Mouse (Mus musculus): ENCODE measurements around the gene Lrrc66. TPM values are rescaled to one million over a fixed set of nuclear protein-coding genes. Genes with fewer than 3 reads are reported as not detected.

The Lrrc66 gene
- polyA plus RNA-seq, 1 experiment from 2014 or later: 3.0 TPM

DNA sequence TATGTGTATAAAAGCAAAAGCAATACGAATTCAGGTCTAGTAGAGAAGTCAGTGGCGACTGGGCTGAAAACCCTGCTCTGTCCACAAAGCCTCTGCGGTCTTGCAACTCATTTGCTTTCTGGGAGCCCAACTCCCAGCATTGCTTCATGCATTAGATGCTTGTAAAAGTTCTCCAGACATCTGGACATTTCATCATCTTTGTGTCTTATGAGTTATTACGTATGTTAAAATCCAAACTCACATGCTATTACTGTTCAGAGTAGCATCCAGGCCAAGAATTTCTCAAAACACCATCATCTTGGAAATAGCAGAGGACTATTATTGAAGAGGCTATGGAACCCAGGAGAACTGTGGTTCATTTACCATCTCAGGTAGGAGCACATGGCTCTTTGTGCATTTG, 21.3 kb downstream of the Lrrc66 start:
- no peaks in the 10 kb centered on the region for H3K4me1 ChIP-seq (replicated peaks; ENCODE audit: control insufficient read depth, insufficient read depth)
- H3K9me3 ChIP-seq (ENCODE audit: control insufficient read depth, low read length): no peaks in the 10 kb centered on the region
- H3K9ac ChIP-seq (ENCODE audit: low read length): no peak overlapping the region
- H3K36me3 ChIP-seq (ENCODE audit: control insufficient read depth, insufficient read depth, low read length): no peaks in the 10 kb centered on the region
- H3K27me3 ChIP-seq (ENCODE audit: control insufficient read depth, insufficient read depth, low read length): no peaks in the 10 kb centered on the region
- H3K4me2 ChIP-seq (replicated peaks; ENCODE audit: low read depth): no peak overlapping the region
- no peak overlapping the region for H3K27ac ChIP-seq (replicated peaks)
- ATAC-seq (ENCODE audit: low FRiP score, low TSS enrichment) (no peak), DNase-seq (ENCODE audit: low spot score) (no peak)
- no peak overlapping the region for H3K4me3 ChIP-seq (ENCODE audit: low read depth, low read length)
- no peak for TF ChIP-seq EP300 (optimal IDR thresholded peaks at IDR 0.05)
- TF ChIP-seq CTCF (IDR thresholded peaks at IDR 0.05; ENCODE audit: low read depth): no peak
- 93% methylated on average over 4 of the region's 4 CpGs for WGBS

- 89% methylated on average over 6 of the region's 6 CpGs for WGBS
Measured at GRCm38 (mm10) chr5:73604964-73605363, 27.4 kb downstream of the Lrrc66 start.

GRCm38 (mm10) chr5:73604542-73604941, 27.8 kb downstream of the Lrrc66 start:
- no peak overlapping the region for H3K4me2 ChIP-seq (replicated peaks; ENCODE audit: low read depth)
- H3K27me3 ChIP-seq (ENCODE audit: control insufficient read depth, insufficient read depth, low read length): no peaks in the 10 kb centered on the region
- WGBS: 93% methylated on average over 6 of the region's 6 CpGs
- ATAC-seq (ENCODE audit: low FRiP score, low TSS enrichment) (no peak), DNase-seq (ENCODE audit: low spot score) (no peak)
- no peaks in the 10 kb centered on the region for H3K36me3 ChIP-seq (ENCODE audit: control insufficient read depth, insufficient read depth, low read length)
- no peak overlapping the region for H3K27ac ChIP-seq (replicated peaks)
- no peaks in the 10 kb centered on the region for H3K4me1 ChIP-seq (replicated peaks; ENCODE audit: control insufficient read depth, insufficient read depth)
- TF ChIP-seq CTCF (IDR thresholded peaks at IDR 0.05; ENCODE audit: low read depth) (no peak), EP300 (optimal IDR thresholded peaks at IDR 0.05) (no peak)
- no peaks in the 10 kb centered on the region for H3K9me3 ChIP-seq (ENCODE audit: control insufficient read depth, low read length)
- H3K9ac ChIP-seq (ENCODE audit: low read length): no peak overlapping the region
- H3K4me3 ChIP-seq (ENCODE audit: low read depth, low read length): no peak overlapping the region

More at GRCm38 (mm10) chr5:73604964-73605363, 27.4 kb downstream of the Lrrc66 start:
- TF ChIP-seq EP300 (optimal IDR thresholded peaks at IDR 0.05) (no peak), CTCF (IDR thresholded peaks at IDR 0.05; ENCODE audit: low read depth) (no peak)
- H3K4me2 ChIP-seq (replicated peaks; ENCODE audit: low read depth): no peak overlapping the region
- H3K27me3 ChIP-seq (ENCODE audit: control insufficient read depth, insufficient read depth, low read length): no peaks in the 10 kb centered on the region
- H3K36me3 ChIP-seq (ENCODE audit: control insufficient read depth, insufficient read depth, low read length): no peaks in the 10 kb centered on the region
- DNase-seq (ENCODE audit: low spot score) (no peak), ATAC-seq (ENCODE audit: low FRiP score, low TSS enrichment) (no peak)
- H3K4me3 ChIP-seq (ENCODE audit: low read depth, low read length): no peak overlapping the region
- no peak overlapping the region for H3K27ac ChIP-seq (replicated peaks)
- no peaks in the 10 kb centered on the region for H3K9me3 ChIP-seq (ENCODE audit: control insufficient read depth, low read length)
- H3K9ac ChIP-seq (ENCODE audit: low read length): no peak overlapping the region
- H3K4me1 ChIP-seq (replicated peaks; ENCODE audit: control insufficient read depth, insufficient read depth): no peaks in the 10 kb centered on the region

DNA sequence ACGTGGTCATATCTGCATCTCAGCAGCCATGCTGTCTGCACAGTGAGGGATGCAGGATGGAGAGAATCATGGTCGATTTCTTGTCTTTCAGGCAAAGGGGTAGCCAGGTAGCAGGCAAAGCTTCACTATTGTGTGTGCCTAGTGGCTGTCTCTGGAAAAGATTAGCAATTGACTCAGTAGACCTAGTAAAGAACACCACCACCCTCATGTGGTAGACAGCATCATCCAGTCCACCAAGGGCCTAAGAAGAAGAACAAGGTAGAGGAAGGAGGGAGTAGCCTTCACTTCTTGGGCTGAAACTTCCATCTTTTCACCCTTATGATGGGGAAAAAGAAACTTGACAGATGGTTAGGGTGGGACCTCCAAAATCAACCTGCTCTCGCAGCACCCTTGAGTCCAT, 29.5 kb downstream of the Lrrc66 start:
- H3K27ac ChIP-seq (replicated peaks): no peak overlapping the region
- no peak overlapping the region for H3K9ac ChIP-seq (ENCODE audit: low read length)
- no peak overlapping the region for H3K4me3 ChIP-seq (ENCODE audit: low read depth, low read length)
- 68% methylated on average over 3 of the region's 3 CpGs for WGBS
- H3K36me3 ChIP-seq (ENCODE audit: control insufficient read depth, insufficient read depth, low read length): no peaks in the 10 kb centered on the region
- no peak for ATAC-seq (ENCODE audit: low FRiP score, low TSS enrichment)
- no peaks in the 10 kb centered on the region for H3K4me1 ChIP-seq (replicated peaks; ENCODE audit: control insufficient read depth, insufficient read depth)
- no peaks in the 10 kb centered on the region for H3K9me3 ChIP-seq (ENCODE audit: control insufficient read depth, low read length)
- TF ChIP-seq EP300 (optimal IDR thresholded peaks at IDR 0.05) (no peak), CTCF (IDR thresholded peaks at IDR 0.05; ENCODE audit: low read depth) (peak; percentile 59)
- H3K27me3 ChIP-seq (ENCODE audit: control insufficient read depth, insufficient read depth, low read length): no peaks in the 10 kb centered on the region
- H3K4me2 ChIP-seq (replicated peaks; ENCODE audit: low read depth): no peak overlapping the region
- no peak for DNase-seq (ENCODE audit: low spot score)

GRCm38 (mm10) chr5:73601361-73601763, 31.0 kb downstream of the Lrrc66 start:
- TF ChIP-seq CTCF (IDR thresholded peaks at IDR 0.05; ENCODE audit: low read depth) (no peak), EP300 (optimal IDR thresholded peaks at IDR 0.05) (no peak)
- 69% methylated on average over 8 of the region's 8 CpGs for WGBS

GRCm38 (mm10) chr5:73599991-73600390, 32.3 kb downstream of the Lrrc66 start:
- ATAC-seq (ENCODE audit: low FRiP score, low TSS enrichment) (no peak), DNase-seq (ENCODE audit: low spot score) (no peak)
- Histone ChIP-seq H3K9ac (ENCODE audit: low read length) (no peak overlapping the region), H3K27me3 (ENCODE audit: control insufficient read depth, insufficient read depth, low read length) (no peaks in the 10 kb centered on the region), H3K9me3 (ENCODE audit: control insufficient read depth, low read length) (no peaks in the 10 kb centered on the region), H3K4me2 (replicated peaks; ENCODE audit: low read depth) (no peak overlapping the region), H3K4me1 (replicated peaks; ENCODE audit: control insufficient read depth, insufficient read depth) (no peaks in the 10 kb centered on the region), H3K27ac (replicated peaks) (no peak overlapping the region), H3K36me3 (ENCODE audit: control insufficient read depth, insufficient read depth, low read length) (no peaks in the 10 kb centered on the region), H3K4me3 (ENCODE audit: low read depth, low read length) (no peak overlapping the region)
- 77% methylated on average over 2 of the region's 2 CpGs for WGBS
- TF ChIP-seq EP300 (optimal IDR thresholded peaks at IDR 0.05) (no peak), CTCF (IDR thresholded peaks at IDR 0.05; ENCODE audit: low read depth) (no peak)

More at GRCm38 (mm10) chr5:73601361-73601763, 31.0 kb downstream of the Lrrc66 start:
- no peak overlapping the region for H3K9ac ChIP-seq (ENCODE audit: low read length)
- ATAC-seq (ENCODE audit: low FRiP score, low TSS enrichment) (no peak), DNase-seq (ENCODE audit: low spot score) (no peak)
- H3K27me3 ChIP-seq (ENCODE audit: control insufficient read depth, insufficient read depth, low read length): no peaks in the 10 kb centered on the region
- H3K4me3 ChIP-seq (ENCODE audit: low read depth, low read length): no peak overlapping the region
- no peaks in the 10 kb centered on the region for H3K4me1 ChIP-seq (replicated peaks; ENCODE audit: control insufficient read depth, insufficient read depth)
- H3K4me2 ChIP-seq (replicated peaks; ENCODE audit: low read depth): no peak overlapping the region
- no peaks in the 10 kb centered on the region for H3K36me3 ChIP-seq (ENCODE audit: control insufficient read depth, insufficient read depth, low read length)
- no peak overlapping the region for H3K27ac ChIP-seq (replicated peaks)
- H3K9me3 ChIP-seq (ENCODE audit: control insufficient read depth, low read length): no peaks in the 10 kb centered on the region

Data from stomach, postnatal 0 days (tissue).